Mouse (Mus musculus): ENCODE measurements at regions not wholly inside any gene's neighbourhood (a gene's known extent, or its start where the extent isn't known, plus 50 kb on each side); places are given as distances from the start of the nearest gene placed in this dataset.

- no peak for DNase-seq (ENCODE audit: extremely low spot score)
Measured at GRCm38 (mm10) chr9:61089066-61089686, 283.0 kb upstream of the Tle3 start.

- no peak for DNase-seq (ENCODE audit: extremely low spot score)
Measured at GRCm38 (mm10) chr9:61091036-61091435, 281.1 kb upstream of the Tle3 start.

GRCm38 (mm10) chr9:61092834-61093479 lies 279.2 kb upstream of the Tle3 start:
- no peak for DNase-seq (ENCODE audit: extremely low spot score)

GRCm38 (mm10) chr9:61095069-61095775 lies 276.9 kb upstream of the Tle3 start:
- no peak for DNase-seq (ENCODE audit: extremely low spot score)

- DNase-seq (ENCODE audit: extremely low spot score): no peak
Measured at GRCm38 (mm10) chr9:61101741-61102450, 270.3 kb upstream of the Tle3 start.

- DNase-seq (ENCODE audit: extremely low spot score): peak; percentile 40
Measured at GRCm38 (mm10) chr9:61102451-61103358, 269.5 kb upstream of the Tle3 start.

- no peak for DNase-seq (ENCODE audit: extremely low spot score)
Measured at GRCm38 (mm10) chr9:61105550-61106280, 266.5 kb upstream of the Tle3 start.

GRCm38 (mm10) chr9:61109519-61110285 lies 262.5 kb upstream of the Tle3 start:
- no peak for DNase-seq (ENCODE audit: extremely low spot score)

- DNase-seq (ENCODE audit: extremely low spot score): no peak
Measured at GRCm38 (mm10) chr9:61111206-61111605, 261.0 kb upstream of the Tle3 start.

GRCm38 (mm10) chr9:61111733-61112415 lies 260.3 kb upstream of the Tle3 start:
- DNase-seq (ENCODE audit: extremely low spot score): peak; percentile 49

GRCm38 (mm10) chr9:61119252-61119651 lies 252.9 kb upstream of the Tle3 start:
- DNase-seq (ENCODE audit: extremely low spot score): no peak

- no peak for DNase-seq (ENCODE audit: extremely low spot score)
Measured at GRCm38 (mm10) chr9:61120531-61120930, 251.6 kb upstream of the Tle3 start.

GRCm38 (mm10) chr9:61120931-61121391 lies 251.2 kb upstream of the Tle3 start:
- DNase-seq (ENCODE audit: extremely low spot score): no peak

- no peak for DNase-seq (ENCODE audit: extremely low spot score)
Measured at GRCm38 (mm10) chr9:61123431-61123830, 248.7 kb upstream of the Tle3 start.

- DNase-seq (ENCODE audit: extremely low spot score): no peak
Measured at GRCm38 (mm10) chr9:61125769-61126168, 246.4 kb upstream of the Tle3 start.

- DNase-seq (ENCODE audit: extremely low spot score): no peak
Measured at GRCm38 (mm10) chr9:61128077-61128476, 244.1 kb upstream of the Tle3 start.

GRCm38 (mm10) chr9:61129186-61129585 lies 243.0 kb upstream of the Tle3 start:
- no peak for DNase-seq (ENCODE audit: extremely low spot score)

- DNase-seq (ENCODE audit: extremely low spot score): no peak
Measured at GRCm38 (mm10) chr9:61130877-61131276, 241.3 kb upstream of the Tle3 start.

GRCm38 (mm10) chr9:61135263-61135882 lies 236.8 kb upstream of the Tle3 start:
- peak; percentile 61 for DNase-seq (ENCODE audit: extremely low spot score)

All from embryo, embryonic 9.5 days (tissue).